Mouse (Mus musculus) myocyte (in vitro differentiated cells): ENCODE results near the gene Meis3. TPM values are rescaled to one million over a fixed set of nuclear protein-coding genes. Genes with fewer than 3 reads are reported as not detected.
A peak's percentile ranks its signal among the peaks of the same experiment; 100 is the strongest.

Experiments
- H3K27me3 ChIP-seq: one replicate; pipeline ENCODE4 v1.6.1; 2011; ENCODE audit not compliant: control insufficient read depth, insufficient read depth, insufficient read length
- H3K36me3 ChIP-seq: one replicate; pipeline ENCODE4 v1.6.1; 2011; ENCODE audit not compliant: control insufficient read depth, insufficient read depth
- H3K4me2 ChIP-seq: one replicate; pipeline ENCODE4 v1.6.1; 2011; ENCODE audit warnings: low read depth, control low read depth
- H3K4me3 ChIP-seq: one replicate; pipeline ENCODE4 v1.5.1; 2011; ENCODE audit warnings: mild to moderate bottlenecking, control low read depth, moderate library complexity
- H3K79me2 ChIP-seq: one replicate; pipeline ENCODE4 v1.6.1; 2011; ENCODE audit not compliant: control insufficient read depth, insufficient read depth
- H3ac ChIP-seq: one replicate; pipeline ENCODE4 v1.6.1; 2011; ENCODE audit not compliant: control insufficient read depth, insufficient read length
- CEBPB ChIP-seq: IDR thresholded peaks from 2 replicates; pipeline ENCODE4 v1.6.1; 2011; ENCODE audit warnings: mild to moderate bottlenecking, moderate library complexity; ENCODE audit not compliant: poor library complexity, insufficient read depth, severe bottlenecking
- E2F4 ChIP-seq: IDR thresholded peaks from one replicate; pipeline ENCODE4 v1.6.1; 2011; ENCODE audit warnings: mild to moderate bottlenecking, control low read depth, moderate library complexity; ENCODE audit not compliant: insufficient read depth
- MAX ChIP-seq: IDR thresholded peaks from one replicate; pipeline ENCODE4 v1.6.1; 2011; ENCODE audit warnings: low read depth, mild to moderate bottlenecking, control low read depth
- MYOD1 ChIP-seq, 3 experiments: IDR thresholded peaks; one replicate each; pipeline ENCODE4 v1.6.1; 2011; ENCODE audit warnings: control low read depth in 2 of 3, low read depth in 2 of 3, mild to moderate bottlenecking in 2 of 3, moderate library complexity in 1 of 3; ENCODE audit not compliant: insufficient read length in 2 of 3, control insufficient read depth in 1 of 3
- MYOG ChIP-seq, 3 experiments: IDR thresholded peaks; one replicate each; pipeline ENCODE4 v1.6.1; 2011; ENCODE audit warnings: control low read depth in 2 of 3, low read depth in 2 of 3, mild to moderate bottlenecking in 2 of 3; ENCODE audit not compliant: insufficient read length in 2 of 3, control insufficient read depth in 1 of 3, insufficient read depth in 1 of 3
- POLR2A ChIP-seq: IDR thresholded peaks from one replicate; pipeline ENCODE4 v1.6.1; 2011; ENCODE audit warnings: low read depth, mild to moderate bottlenecking, control low read depth, moderate library complexity; ENCODE audit not compliant: insufficient read length
- POLR2AphosphoS2 ChIP-seq: IDR thresholded peaks from one replicate; pipeline ENCODE4 v1.6.1; 2011; ENCODE audit warnings: low read depth, control low read depth; ENCODE audit not compliant: insufficient read length
- REST ChIP-seq: IDR thresholded peaks from one replicate; pipeline ENCODE4 v1.6.1; 2011; ENCODE audit warnings: mild to moderate bottlenecking, control low read depth, moderate library complexity; ENCODE audit not compliant: insufficient read depth, insufficient read length
- SRF ChIP-seq: IDR thresholded peaks from one replicate; pipeline ENCODE4 v1.6.1; 2011; ENCODE audit warnings: low read depth; ENCODE audit not compliant: control insufficient read depth, insufficient read length
- TCF12 ChIP-seq: IDR thresholded peaks from one replicate; pipeline ENCODE4 v1.6.1; 2011; ENCODE audit warnings: mild to moderate bottlenecking, control low read depth; ENCODE audit not compliant: poor library complexity, insufficient read depth, severe bottlenecking
- TCF3 ChIP-seq: IDR thresholded peaks from one replicate; pipeline ENCODE4 v1.6.1; 2011; ENCODE audit warnings: low read depth, control low read depth; ENCODE audit not compliant: insufficient read length
- USF1 ChIP-seq: IDR thresholded peaks from one replicate; pipeline ENCODE4 v1.6.1; 2011; ENCODE audit warnings: low read depth, mild to moderate bottlenecking, control low read depth, moderate library complexity
- polyA plus RNA-seq: library from polyadenylated mRNA; unstranded; fragments of >200 nt; fragmentation: generic; extraction: Trizol; gene quantifications from one replicate; pipeline ENCODE4 v1.2.1, GENCODE M21; 2012; ENCODE audit warnings: missing spikeins

Gene Meis3
- polyA plus RNA-seq, 1 experiment: 2.2 TPM

DNA sequence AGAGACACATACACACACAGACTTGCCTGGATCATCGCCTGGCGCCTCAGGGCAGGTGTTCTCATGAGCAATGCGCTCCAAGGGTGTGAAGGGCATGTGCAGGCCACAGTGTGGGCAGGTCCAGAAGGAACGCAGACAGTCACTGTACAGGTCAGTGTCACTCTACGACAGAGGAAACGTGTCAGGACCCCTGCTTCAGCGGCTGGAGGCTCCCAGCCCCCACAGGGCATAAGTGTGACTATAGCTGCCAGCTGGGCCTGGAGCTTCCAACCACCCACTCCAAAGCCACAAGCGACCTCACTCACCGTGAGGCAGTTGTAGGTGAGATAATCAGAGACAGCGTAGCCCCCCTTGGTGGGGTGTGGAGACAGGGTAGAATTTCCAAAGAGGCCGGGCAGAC is 23.6 kb downstream of the Meis3 start:
- Histone ChIP-seq H3K27me3 (no peaks in the 10 kb centered on the region), H3K36me3 (no peaks in the 10 kb centered on the region), H3ac (no peak overlapping the region), H3K4me2 (no peak overlapping the region), H3K79me2 (no peaks in the 10 kb centered on the region), H3K4me3 (no peak overlapping the region)
- TF ChIP-seq MYOD1 (IDR thresholded peaks at IDR 0.05; ENCODE audit: control insufficient read depth in 1 of 3, insufficient read length in 2 of 3, low read depth in 2 of 3) (no peak), E2F4 (no peak), SRF (no peak), REST (no peak), TCF3 (no peak), POLR2AphosphoS2 (no peak), TCF12 (no peak), USF1 (no peak), MAX (no peak), MYOG (IDR thresholded peaks at IDR 0.05; ENCODE audit: control insufficient read depth in 1 of 3, insufficient read depth in 1 of 3, insufficient read length in 2 of 3, low read depth in 2 of 3) (no peak), POLR2A (no peak), CEBPB (no peak)

DNA sequence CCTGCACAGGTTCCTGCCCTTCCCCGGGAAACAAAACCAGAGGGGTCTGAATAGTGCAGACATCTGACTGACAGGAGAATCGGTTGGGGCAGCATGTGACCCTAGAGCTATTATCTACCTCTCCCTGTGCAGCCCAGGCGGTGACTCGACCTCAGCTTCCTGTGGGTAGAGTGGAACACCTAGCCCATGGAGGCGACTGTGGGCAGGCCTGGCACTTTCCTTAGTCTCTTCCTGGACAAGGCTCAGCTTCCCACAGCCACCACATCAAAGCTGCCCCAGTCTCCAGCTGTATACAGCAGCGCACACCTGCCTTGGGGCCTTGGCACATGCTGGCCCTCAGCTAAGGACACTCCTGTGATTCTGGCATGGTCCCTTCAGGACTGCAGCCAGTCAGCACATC is 26.2 kb downstream of the Meis3 start:
- H3K27me3 ChIP-seq: no peaks in the 10 kb centered on the region
- H3K4me3 ChIP-seq: no peak overlapping the region
- H3ac ChIP-seq: no peak overlapping the region
- no peaks in the 10 kb centered on the region for H3K36me3 ChIP-seq
- TF ChIP-seq SRF (no peak), MAX (no peak), MYOG (IDR thresholded peaks at IDR 0.05; ENCODE audit: control insufficient read depth in 1 of 3, insufficient read depth in 1 of 3, insufficient read length in 2 of 3, low read depth in 2 of 3) (no peak), MYOD1 (IDR thresholded peaks at IDR 0.05; ENCODE audit: control insufficient read depth in 1 of 3, insufficient read length in 2 of 3, low read depth in 2 of 3) (no peak), E2F4 (no peak), TCF3 (no peak), POLR2AphosphoS2 (no peak), USF1 (no peak), POLR2A (no peak), CEBPB (no peak), TCF12 (no peak), REST (no peak)
- no peak overlapping the region for H3K4me2 ChIP-seq
- H3K79me2 ChIP-seq: no peaks in the 10 kb centered on the region

DNA sequence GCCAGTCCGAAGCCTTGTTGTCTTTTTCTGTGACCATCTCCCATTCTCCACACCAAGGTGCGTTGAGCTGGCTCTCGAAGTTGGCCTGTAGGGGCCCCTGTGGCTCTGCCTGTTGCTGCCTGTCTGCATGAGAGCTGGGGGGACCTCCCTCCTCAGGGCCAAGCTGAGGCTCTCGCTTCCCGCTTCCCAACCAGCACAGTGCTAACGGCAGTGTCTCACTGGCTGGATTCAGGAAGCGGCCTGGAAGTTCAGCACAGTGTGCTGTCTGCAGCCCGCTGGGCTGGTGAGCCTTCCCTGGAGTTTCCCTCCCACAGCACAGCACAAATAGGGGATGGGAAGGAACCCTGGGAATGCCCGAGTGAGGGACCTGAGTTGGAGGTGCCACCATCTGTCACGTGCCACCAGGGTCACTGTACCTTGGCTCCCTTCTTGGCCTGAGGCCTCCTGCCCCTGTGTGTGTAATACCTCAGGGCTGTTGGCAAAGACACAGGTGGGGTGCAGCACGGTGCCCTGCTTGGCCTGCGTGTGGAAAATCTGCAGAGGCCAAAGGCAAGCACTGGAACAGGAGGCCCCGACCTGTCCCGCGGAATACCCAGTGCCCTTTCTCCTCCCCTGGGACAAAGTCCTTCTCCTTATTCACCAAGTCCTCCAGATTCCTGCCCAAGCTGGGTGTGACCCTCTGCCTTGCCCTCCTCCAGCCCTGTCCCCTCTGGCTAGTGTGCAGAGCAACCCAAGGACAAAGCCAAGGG is 28.0 kb downstream of the Meis3 start:
- no peak overlapping the region for H3K4me3 ChIP-seq
- H3K4me2 ChIP-seq: no peak overlapping the region
- H3K27me3 ChIP-seq: no peaks in the 10 kb centered on the region
- H3K36me3 ChIP-seq: no peaks in the 10 kb centered on the region
- no peak overlapping the region for H3ac ChIP-seq
- H3K79me2 ChIP-seq: no peaks in the 10 kb centered on the region
- no peak for TF ChIP-seq POLR2AphosphoS2
- TF ChIP-seq MYOG (IDR thresholded peaks at IDR 0.05; ENCODE audit: control insufficient read depth in 1 of 3, insufficient read depth in 1 of 3, insufficient read length in 2 of 3, low read depth in 2 of 3): no peak
- TF ChIP-seq E2F4: no peak
- no peak for TF ChIP-seq CEBPB

DNA sequence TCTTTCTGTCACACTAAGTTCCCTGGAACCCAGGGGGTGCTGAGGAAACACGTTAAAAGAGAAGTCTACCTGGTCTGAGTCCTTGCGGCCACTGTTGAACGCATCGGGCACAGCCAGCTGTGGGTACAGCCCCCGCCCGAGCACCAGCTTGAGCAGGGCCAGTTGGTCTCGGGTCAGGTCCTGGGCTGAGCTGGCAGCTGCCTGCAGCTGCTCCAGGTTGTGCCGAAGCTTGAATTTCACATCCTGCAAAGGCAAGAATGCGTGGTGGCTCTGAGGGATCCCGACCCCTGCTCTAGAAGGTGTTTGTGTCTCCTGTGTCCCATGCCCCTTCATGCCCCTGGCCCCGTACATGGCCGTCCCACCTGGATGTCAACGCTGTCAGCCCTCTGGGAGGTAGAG is 28.6 kb downstream of the Meis3 start:
- Histone ChIP-seq H3K4me2 (no peak overlapping the region), H3K79me2 (no peaks in the 10 kb centered on the region), H3K36me3 (no peaks in the 10 kb centered on the region), H3K4me3 (no peak overlapping the region), H3K27me3 (no peaks in the 10 kb centered on the region), H3ac (no peak overlapping the region)
- peak in 2 of 3 experiments; percentile 13 to 47 for TF ChIP-seq MYOG (IDR thresholded peaks at IDR 0.05; ENCODE audit: control insufficient read depth in 1 of 3, insufficient read depth in 1 of 3, insufficient read length in 2 of 3, low read depth in 2 of 3)
- no peak for TF ChIP-seq POLR2A
- TF ChIP-seq MAX: no peak
- TF ChIP-seq REST: no peak
- TF ChIP-seq MYOD1 (IDR thresholded peaks at IDR 0.05; ENCODE audit: control insufficient read depth in 1 of 3, insufficient read length in 2 of 3, low read depth in 2 of 3): peak in 1 of 3 experiments; percentile 18
- TF ChIP-seq TCF12: no peak

DNA sequence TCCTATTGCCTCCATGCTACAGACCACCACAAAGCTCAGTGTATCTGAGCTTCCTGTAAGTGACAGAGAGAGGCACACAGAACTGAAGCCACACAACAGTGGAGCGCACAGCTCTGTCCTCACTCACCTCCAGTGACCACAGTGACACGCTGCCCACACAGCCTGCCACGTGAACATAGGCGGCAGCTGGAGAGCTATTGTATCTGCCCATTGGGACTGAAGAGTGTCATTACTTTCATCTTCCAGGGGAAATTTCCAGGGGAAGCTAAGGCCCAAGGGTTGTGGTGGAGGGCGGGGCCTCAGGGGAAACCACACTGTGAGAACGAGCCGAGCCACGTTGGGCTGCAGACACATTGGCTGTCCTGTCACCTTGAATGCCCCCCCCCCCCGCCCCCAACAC is 29.9 kb downstream of the Meis3 start:
- TF ChIP-seq REST: no peak
- peak in 1 of 3 experiments; percentile 75 for TF ChIP-seq MYOD1 (IDR thresholded peaks at IDR 0.05; ENCODE audit: control insufficient read depth in 1 of 3, insufficient read length in 2 of 3, low read depth in 2 of 3)
- peak in 2 of 3 experiments; percentile 3 to 55 for TF ChIP-seq MYOG (IDR thresholded peaks at IDR 0.05; ENCODE audit: control insufficient read depth in 1 of 3, insufficient read depth in 1 of 3, insufficient read length in 2 of 3, low read depth in 2 of 3)
- Histone ChIP-seq H3K79me2 (no peaks in the 10 kb centered on the region), H3ac (no peak overlapping the region), H3K36me3 (no peaks in the 10 kb centered on the region), H3K4me2 (no peak overlapping the region), H3K27me3 (no peaks in the 10 kb centered on the region), H3K4me3 (no peak overlapping the region)
